Mouse (Mus musculus): Measurements from ENCODE around the gene Atrnl1. TPM values are rescaled to one million over a fixed set of nuclear protein-coding genes. Genes with fewer than 3 reads are reported as not detected.

Gene Atrnl1
- polyA plus RNA-seq, 1 experiment from 2014 or later, result 4.5 TPM

GRCm38 (mm10) chr19:57615972-57616621 is 5.3 kb downstream of the Atrnl1 start:
- WGBS, result 93% methylated on average over 9 of the region's 9 CpGs
- H3K27me3 ChIP-seq (ENCODE audit: insufficient read depth, poor library complexity, severe bottlenecking), result no peaks in the 10 kb centered on the region

GRCm38 (mm10) chr19:57619088-57619487 is 8.3 kb downstream of the Atrnl1 start:
- no peaks in the 10 kb centered on the region for H3K27me3 ChIP-seq (ENCODE audit: insufficient read depth, poor library complexity, severe bottlenecking)
- peaks cover 11% of the 10 kb centered on the region for H3K36me3 ChIP-seq
- 95% methylated on average over 9 of the region's 9 CpGs for WGBS
- H3K27ac ChIP-seq, result no peak overlapping the region
- no peak overlapping the region for H3K4me3 ChIP-seq
- H3K9me3 ChIP-seq, result no peaks in the 10 kb centered on the region
- no peak for DNase-seq (ENCODE audit: low spot score)
- H3K4me1 ChIP-seq (replicated peaks), result no peaks in the 10 kb centered on the region

More at GRCm38 (mm10) chr19:57615972-57616621, 5.3 kb downstream of the Atrnl1 start:
- Histone ChIP-seq H3K27ac (no peak overlapping the region), H3K4me3 (no peak overlapping the region), H3K4me1 (replicated peaks) (peaks cover 22% of the 10 kb centered on the region), H3K9me3 (no peaks in the 10 kb centered on the region), H3K36me3 (0 out of 2 replicates have a peak, but pooled peaks cover 4% of the 10 kb centered on the region)
- no peak for DNase-seq (ENCODE audit: low spot score)

- H3K36me3 ChIP-seq, result peaks cover 30% of the 10 kb centered on the region
- no peaks in the 10 kb centered on the region for H3K4me1 ChIP-seq (replicated peaks)
- no peak overlapping the region for H3K27ac ChIP-seq
- DNase-seq (ENCODE audit: low spot score), result no peak
- no peak overlapping the region for H3K4me3 ChIP-seq
- no peaks in the 10 kb centered on the region for H3K27me3 ChIP-seq (ENCODE audit: insufficient read depth, poor library complexity, severe bottlenecking)
- H3K9me3 ChIP-seq, result no peaks in the 10 kb centered on the region; the same call in 1 of the 2 replicates
- WGBS, result 93% methylated on average over 19 of the region's 19 CpGs
Observed at GRCm38 (mm10) chr19:57621814-57622213, 11.0 kb downstream of the Atrnl1 start.

DNA sequence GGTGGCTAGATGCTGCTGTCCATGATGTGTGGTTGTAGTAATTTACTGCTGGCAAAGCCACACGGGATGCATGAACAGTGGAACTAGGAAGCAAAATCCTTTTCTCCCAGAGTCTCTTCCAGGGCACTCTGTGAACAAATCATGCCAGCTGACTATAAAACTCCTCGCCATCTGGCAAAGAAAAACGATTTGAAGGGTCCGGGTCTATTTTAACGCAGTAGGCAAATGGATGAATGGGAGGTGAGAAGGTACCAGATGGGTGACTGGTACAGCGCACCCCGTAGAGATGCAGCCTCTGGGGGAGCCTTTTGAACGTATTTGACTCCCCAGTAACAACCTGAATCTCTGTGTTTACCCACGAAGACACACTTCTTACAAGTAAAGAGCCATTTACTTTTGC is 14.9 kb downstream of the Atrnl1 start:
- Histone ChIP-seq H3K4me1 (replicated peaks) (no peaks in the 10 kb centered on the region), H3K27ac (no peak overlapping the region), H3K4me3 (no peak overlapping the region), H3K9me3 (no peaks in the 10 kb centered on the region; the same call in 1 of the 2 replicates), H3K36me3 (peaks cover 26% of the 10 kb centered on the region), H3K27me3 (ENCODE audit: insufficient read depth, poor library complexity, severe bottlenecking) (no peaks in the 10 kb centered on the region)
- DNase-seq (ENCODE audit: low spot score), result no peak
- 90% methylated on average over 9 of the region's 9 CpGs for whole genome bisulfite sequencing

DNA sequence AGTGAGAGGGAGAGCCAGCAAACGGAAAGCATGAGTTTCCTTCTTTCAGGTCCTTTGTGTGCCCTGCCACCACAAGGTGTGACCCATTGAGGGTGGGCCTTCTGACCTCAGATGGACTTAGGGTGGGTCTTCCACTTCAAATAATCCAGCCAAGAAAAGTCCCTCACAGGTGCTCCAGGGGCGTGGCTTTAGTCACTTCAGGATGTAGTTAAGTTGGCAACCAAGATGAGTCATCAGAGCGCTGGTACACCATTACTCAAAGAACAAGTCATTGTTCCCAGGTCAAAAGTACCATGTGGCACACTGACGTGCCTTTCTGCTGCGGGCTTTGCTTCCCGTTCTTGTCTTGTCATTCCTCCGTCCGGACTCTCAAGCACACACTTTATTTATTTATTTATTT is 16.4 kb downstream of the Atrnl1 start:
- H3K4me1 ChIP-seq (replicated peaks), result no peaks in the 10 kb centered on the region
- H3K27me3 ChIP-seq (ENCODE audit: insufficient read depth, poor library complexity, severe bottlenecking), result no peaks in the 10 kb centered on the region
- DNase-seq (ENCODE audit: low spot score), result no peak
- WGBS, result 93% methylated on average over 8 of the region's 8 CpGs
- no peak overlapping the region for H3K4me3 ChIP-seq
- H3K36me3 ChIP-seq, result peaks cover 22% of the 10 kb centered on the region
- no peak overlapping the region for H3K27ac ChIP-seq
- H3K9me3 ChIP-seq, result no peaks in the 10 kb centered on the region; the same call in 1 of the 2 replicates

DNA sequence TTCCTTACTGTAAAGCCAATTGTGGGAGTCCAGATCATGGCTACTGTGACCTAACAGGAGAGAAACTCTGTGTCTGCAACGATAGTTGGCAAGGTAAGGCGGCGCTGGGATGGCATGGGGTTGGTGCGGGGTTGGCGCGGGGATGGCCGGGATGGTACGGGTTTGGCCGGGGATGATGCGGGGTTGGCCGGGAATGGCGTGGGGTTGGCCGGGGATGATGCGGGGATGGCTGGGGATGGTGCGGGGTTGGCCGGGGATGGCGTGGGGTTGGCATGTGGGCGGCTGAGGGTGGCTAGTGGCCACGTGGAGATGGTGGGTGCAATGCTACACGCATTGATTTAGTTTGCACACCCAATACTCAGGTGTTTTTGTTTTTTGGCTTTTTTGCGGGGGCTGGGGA is 31.7 kb downstream of the Atrnl1 start:
- no peak overlapping the region for H3K27ac ChIP-seq
- WGBS, result 93% methylated on average over 21 of the region's 21 CpGs
- H3K4me3 ChIP-seq, result no peak overlapping the region
- H3K27me3 ChIP-seq (ENCODE audit: insufficient read depth, poor library complexity, severe bottlenecking), result no peaks in the 10 kb centered on the region
- DNase-seq (ENCODE audit: low spot score), result no peak
- no peaks in the 10 kb centered on the region for H3K36me3 ChIP-seq
- no peaks in the 10 kb centered on the region for H3K4me1 ChIP-seq (replicated peaks)
- H3K9me3 ChIP-seq, result no peaks in the 10 kb centered on the region

- no peak overlapping the region for H3K4me3 ChIP-seq
- no peak for DNase-seq (ENCODE audit: low spot score)
- no peaks in the 10 kb centered on the region for H3K27me3 ChIP-seq (ENCODE audit: insufficient read depth, poor library complexity, severe bottlenecking)
- H3K4me1 ChIP-seq (replicated peaks), result no peaks in the 10 kb centered on the region
- no peaks in the 10 kb centered on the region for H3K9me3 ChIP-seq
- H3K27ac ChIP-seq, result no peak overlapping the region
- H3K36me3 ChIP-seq, result no peaks in the 10 kb centered on the region
- WGBS, result 75% methylated on average over 2 of the region's 2 CpGs
Observed at GRCm38 (mm10) chr19:57642980-57643379, 32.1 kb downstream of the Atrnl1 start.

DNA sequence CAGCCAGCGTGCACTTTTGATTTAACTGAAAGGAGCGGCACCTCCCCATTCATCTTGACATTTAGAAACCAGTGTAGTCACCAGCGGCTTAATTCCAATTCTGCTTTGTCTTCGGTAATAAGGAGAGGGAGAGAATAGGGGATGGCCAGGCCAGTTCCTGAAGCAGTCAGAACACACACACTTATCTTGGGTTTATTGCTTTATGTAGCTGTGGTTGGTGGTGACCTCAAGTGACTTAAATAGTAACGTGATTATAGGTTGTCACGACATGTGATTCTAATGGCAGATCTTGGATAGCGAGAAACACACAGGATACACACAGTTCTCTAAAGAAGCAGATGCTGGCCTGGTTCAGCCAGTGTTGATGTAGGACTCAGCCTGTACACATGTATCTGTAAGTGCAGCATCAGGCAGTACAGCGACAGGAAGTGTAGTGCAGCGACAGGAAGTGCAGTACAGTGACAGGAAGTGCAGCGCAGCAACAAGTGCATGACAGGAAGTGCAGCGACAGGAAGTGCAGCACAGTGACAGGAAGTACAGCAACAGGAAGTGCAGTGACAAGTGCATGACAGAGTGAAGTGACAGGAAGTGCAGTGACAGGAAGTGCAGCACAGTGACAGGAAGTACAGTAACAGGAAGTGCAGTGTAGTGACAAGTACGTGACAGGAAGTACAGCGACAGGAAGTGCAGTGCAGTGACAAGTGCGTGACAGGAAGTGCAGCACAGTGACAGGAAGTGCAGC is 37.5 kb downstream of the Atrnl1 start:
- no peak for DNase-seq (ENCODE audit: low spot score)
- no peaks in the 10 kb centered on the region for H3K4me1 ChIP-seq (replicated peaks)
- no peaks in the 10 kb centered on the region for H3K27me3 ChIP-seq (ENCODE audit: insufficient read depth, poor library complexity, severe bottlenecking)
- H3K27ac ChIP-seq, result no peak overlapping the region
- peaks cover 21% of the 10 kb centered on the region for H3K36me3 ChIP-seq
- WGBS, result 97% methylated on average over 14 of the region's 14 CpGs
- no peaks in the 10 kb centered on the region for H3K9me3 ChIP-seq
- no peak overlapping the region for H3K4me3 ChIP-seq

DNA sequence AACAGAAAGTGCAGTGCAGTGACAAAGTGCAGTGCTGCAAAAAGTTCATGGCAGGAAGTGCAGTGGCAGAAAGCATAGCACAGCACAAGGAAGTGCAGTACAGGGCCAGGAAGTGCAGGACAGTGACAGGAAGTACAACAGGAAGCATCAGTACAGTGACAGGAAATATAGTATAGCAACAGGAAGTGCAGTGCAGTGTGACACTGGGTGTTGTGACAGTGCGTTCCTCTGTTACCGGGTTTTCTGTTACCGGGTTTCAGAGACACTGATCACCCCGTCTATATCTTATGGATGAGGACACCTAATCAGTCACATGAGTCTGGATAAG is 38.1 kb downstream of the Atrnl1 start:
- Histone ChIP-seq H3K9me3 (no peaks in the 10 kb centered on the region), H3K4me1 (replicated peaks) (no peaks in the 10 kb centered on the region), H3K27me3 (ENCODE audit: insufficient read depth, poor library complexity, severe bottlenecking) (no peaks in the 10 kb centered on the region), H3K27ac (no peak overlapping the region), H3K36me3 (peaks cover 23% of the 10 kb centered on the region), H3K4me3 (no peak overlapping the region)
- 97% methylated on average over 4 of the region's 4 CpGs for whole genome bisulfite sequencing
- no peak for DNase-seq (ENCODE audit: low spot score)

DNA sequence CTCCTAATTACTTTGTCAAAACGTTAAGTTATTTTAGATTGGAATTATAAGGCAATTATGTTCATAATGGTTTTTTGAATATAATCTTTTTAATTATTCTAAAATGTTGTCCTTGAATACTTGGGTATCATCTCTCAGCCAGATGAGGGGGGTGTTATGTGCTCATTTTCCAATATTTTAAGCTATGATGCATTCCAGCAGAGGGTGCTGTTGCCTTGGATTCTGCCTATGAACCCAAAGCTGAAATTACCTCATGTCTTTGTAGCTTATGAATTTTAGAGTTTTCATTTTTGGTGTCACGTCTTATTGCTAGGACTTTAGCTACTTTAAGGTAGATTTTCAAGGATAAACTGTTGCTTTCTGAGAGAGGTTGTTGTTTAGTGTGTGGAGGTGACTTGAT is 44.2 kb downstream of the Atrnl1 start:
- DNase-seq (ENCODE audit: low spot score), result peak; percentile 18
- WGBS, result 79% methylated on average over 2 of the region's 2 CpGs
- Histone ChIP-seq H3K27ac (no peak overlapping the region), H3K9me3 (no peaks in the 10 kb centered on the region), H3K27me3 (ENCODE audit: insufficient read depth, poor library complexity, severe bottlenecking) (no peaks in the 10 kb centered on the region), H3K4me3 (no peak overlapping the region), H3K4me1 (replicated peaks) (no peaks in the 10 kb centered on the region), H3K36me3 (peaks cover 42% of the 10 kb centered on the region)

DNA sequence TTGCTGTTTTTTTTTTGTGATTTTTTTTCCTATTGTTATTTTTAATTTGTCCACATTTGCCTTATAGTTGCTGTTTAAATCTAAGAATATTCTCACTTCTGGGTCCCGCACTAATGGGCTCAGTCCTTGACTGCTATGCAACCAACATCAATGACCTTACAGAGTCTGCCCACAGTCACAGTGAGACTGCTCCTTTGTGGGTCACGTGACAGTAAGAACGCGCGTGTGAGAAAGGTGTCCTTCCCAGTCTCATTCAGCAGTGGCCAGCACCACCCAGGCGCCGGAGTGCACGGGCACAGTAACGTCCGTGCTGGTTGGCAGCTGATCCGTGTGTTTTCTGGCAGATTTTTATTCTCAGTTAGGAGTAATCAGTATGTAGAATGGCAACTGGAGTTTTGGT is 44.7 kb downstream of the Atrnl1 start:
- Histone ChIP-seq H3K4me1 (replicated peaks) (no peaks in the 10 kb centered on the region), H3K9me3 (no peaks in the 10 kb centered on the region), H3K36me3 (peaks cover 42% of the 10 kb centered on the region), H3K27me3 (ENCODE audit: insufficient read depth, poor library complexity, severe bottlenecking) (no peaks in the 10 kb centered on the region), H3K4me3 (no peak overlapping the region), H3K27ac (no peak overlapping the region)
- DNase-seq (ENCODE audit: low spot score), result no peak
- 96% methylated on average over 11 of the region's 11 CpGs for WGBS

- Histone ChIP-seq H3K36me3 (peaks cover 36% of the 10 kb centered on the region), H3K4me1 (replicated peaks) (0 out of 2 replicates have a peak, but pooled peaks cover 4% of the 10 kb centered on the region), H3K4me3 (no peak overlapping the region), H3K27ac (no peak overlapping the region), H3K27me3 (ENCODE audit: insufficient read depth, poor library complexity, severe bottlenecking) (no peaks in the 10 kb centered on the region), H3K9me3 (no peaks in the 10 kb centered on the region)
- DNase-seq (ENCODE audit: low spot score), result no peak
- WGBS, result 84% methylated on average over 12 of the region's 12 CpGs
Observed at GRCm38 (mm10) chr19:57657426-57658087, 46.7 kb downstream of the Atrnl1 start.
